Mouse (Mus musculus) intestine, embryonic 14.5 days (tissue): Measurements from ENCODE around the gene Tomm5. TPM values are rescaled to one million over a fixed set of nuclear protein-coding genes. Genes with fewer than 3 reads are reported as not detected.

ENCODE experiments used
- ATAC-seq: fragments of 200-750 bp; cut with Nextera tagmentation; replicated peaks from 2 replicates; pipeline ENCODE4 v1.8.0; 2017; ENCODE audit warnings: low read depth, moderate number of reproducible peaks, moderate TSS enrichment, moderate library complexity; ENCODE audit not compliant: low FRiP score, low TSS enrichment
- DNase-seq: peaks from one replicate; pipeline ENCODE4 v3.0.0-alpha.2; 2018; ENCODE audit warnings: low spot score
- H3K27ac ChIP-seq: fragments of 300-500 bp; sonication (generic); 2 replicates; pipeline ENCODE4 v1.5.1; 2014; ENCODE audit warnings: low read depth, mild to moderate bottlenecking, control low read depth
- H3K27me3 ChIP-seq: fragments of 300-500 bp; sonication (generic); replicated peaks from 2 replicates; pipeline ENCODE4 v1.6.1; 2014; ENCODE audit warnings: low read length, control low read depth; ENCODE audit not compliant: control insufficient read depth, insufficient read depth
- H3K36me3 ChIP-seq: fragments of 300-500 bp; sonication (generic); 2 replicates; pipeline ENCODE4 v1.6.1; 2014; ENCODE audit warnings: low read length, control low read depth; ENCODE audit not compliant: control insufficient read depth, insufficient read depth
- H3K4me1 ChIP-seq: fragments of 300-500 bp; sonication (generic); replicated peaks from 2 replicates; pipeline ENCODE4 v1.6.1; 2014; ENCODE audit warnings: low read length, control low read depth, mixed read lengths; ENCODE audit not compliant: control insufficient read depth, insufficient read depth
- H3K4me2 ChIP-seq: fragments of 300-500 bp; sonication (generic); 2 replicates; pipeline ENCODE4 v1.6.1; 2014; ENCODE audit warnings: low read length
- H3K4me3 ChIP-seq: fragments of 300-500 bp; sonication (generic); 2 replicates; pipeline ENCODE4 v1.5.1; 2014; ENCODE audit warnings: low read depth, low read length, control low read depth, mixed read lengths
- H3K9ac ChIP-seq: fragments of 300-500 bp; sonication (generic); 2 replicates; pipeline ENCODE4 v1.6.1; 2014; ENCODE audit warnings: mild to moderate bottlenecking, low read length
- H3K9me3 ChIP-seq: fragments of 300-500 bp; sonication (generic); 2 replicates; pipeline ENCODE4 v1.6.1; 2016; ENCODE audit warnings: low read length, control low read depth; ENCODE audit not compliant: control insufficient read depth
- WGBS: fragments of 180-500 bp; shearing (Covaris S2); extraction: QIAGEN DNeasy Blood & Tissue Kit; methylation state at CpG from one replicate; pipeline ENCODE4 v1.1.7; 2014; 5-methylcytosine and 5-hydroxymethylcytosine counted together
- polyA plus RNA-seq: library from polyadenylated mRNA; unstranded; fragments of >200 nt; fragmentation: Nextera tagmentation; extraction: Ambion mirVana; gene quantifications from 2 replicates; pipeline ENCODE4 v1.2.1, GENCODE M21; 2014

The Tomm5 gene
- polyA plus RNA-seq, 1 experiment from 2014 or later = 405 TPM

DNA sequence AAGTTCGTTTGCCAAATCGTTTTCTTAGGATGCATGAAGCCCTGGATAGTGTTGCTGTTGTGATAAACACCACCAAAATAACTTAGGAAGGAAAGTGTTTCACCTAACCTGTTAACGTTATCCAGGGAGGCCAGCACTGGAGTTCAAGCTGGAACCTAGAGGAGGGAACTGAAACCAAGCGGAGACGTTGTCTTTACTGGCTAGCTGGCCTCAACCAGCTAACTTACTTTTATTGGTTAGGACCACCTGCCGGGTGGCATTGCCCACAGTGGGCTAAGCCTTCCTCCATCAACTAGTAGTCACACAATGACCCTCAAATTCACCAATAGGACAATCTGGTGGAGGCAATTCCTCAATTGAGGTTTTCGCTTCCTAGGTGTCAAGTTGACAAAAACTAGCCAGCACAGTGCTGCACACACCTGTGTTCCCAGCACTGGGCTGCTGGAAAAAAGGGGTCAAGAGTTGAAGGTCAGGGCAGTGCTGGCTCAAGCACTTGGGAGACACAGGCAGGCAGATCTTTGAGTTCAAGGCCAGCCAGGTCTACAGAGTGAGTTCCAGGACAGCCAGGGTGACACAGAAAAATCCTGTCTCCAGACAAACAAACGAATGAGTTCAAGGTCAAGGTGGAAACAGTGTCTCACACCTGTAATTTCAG, 669 bp upstream of the Tomm5 start:
- H3K4me2 ChIP-seq = peak overlapping the region; percentile 23; the same call in 1 of the 2 replicates
- H3K27ac ChIP-seq = no peak overlapping the region
- H3K9ac ChIP-seq = no peak overlapping the region
- no peaks in the 10 kb centered on the region for H3K9me3 ChIP-seq
- WGBS = 66% methylated on average over 8 of the region's 8 CpGs
- H3K27me3 ChIP-seq = no peaks in the 10 kb centered on the region
- H3K4me3 ChIP-seq = 0 out of 2 replicates have a peak overlapping the region, but pooled peaks have one; percentile 79
- ATAC-seq (no peak), DNase-seq (no peak)
- H3K36me3 ChIP-seq = peaks cover 13% of the 10 kb centered on the region
- peaks cover 12% of the 10 kb centered on the region for H3K4me1 ChIP-seq

DNA sequence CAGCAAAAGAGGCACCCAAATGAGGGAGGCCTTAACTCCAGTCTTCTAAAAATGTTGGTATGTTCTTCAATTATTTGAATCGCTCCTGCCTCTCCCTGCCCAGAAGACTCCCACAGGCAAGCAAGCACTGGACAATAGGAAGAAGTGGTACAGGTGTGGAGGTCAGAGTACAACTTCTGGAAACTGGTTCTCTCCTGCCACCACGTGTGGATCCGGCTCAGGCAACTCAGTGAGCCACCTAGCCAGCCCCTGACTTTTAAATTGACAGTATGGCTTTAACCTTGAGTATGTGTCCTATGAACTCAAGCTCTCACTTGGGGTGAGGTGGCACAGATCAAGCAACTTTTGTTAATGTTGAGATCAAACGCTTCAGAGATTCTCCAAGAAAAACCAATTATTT, 848 bp downstream of the Tomm5 start:
- Histone ChIP-seq H3K4me1 (peaks cover 12% of the 10 kb centered on the region), H3K27me3 (no peaks in the 10 kb centered on the region), H3K4me3 (peak overlapping the region; percentile 79), H3K4me2 (peak overlapping the region; percentile 82), H3K27ac (peak overlapping the region; percentile 43; the same call in 1 of the 2 replicates), H3K36me3 (peaks cover 13% of the 10 kb centered on the region), H3K9me3 (no peaks in the 10 kb centered on the region), H3K9ac (peak overlapping the region; percentile 92)
- no peak for ATAC-seq
- WGBS = 2% methylated on average over 4 of the region's 4 CpGs
- peak; percentile 56 for DNase-seq

DNA sequence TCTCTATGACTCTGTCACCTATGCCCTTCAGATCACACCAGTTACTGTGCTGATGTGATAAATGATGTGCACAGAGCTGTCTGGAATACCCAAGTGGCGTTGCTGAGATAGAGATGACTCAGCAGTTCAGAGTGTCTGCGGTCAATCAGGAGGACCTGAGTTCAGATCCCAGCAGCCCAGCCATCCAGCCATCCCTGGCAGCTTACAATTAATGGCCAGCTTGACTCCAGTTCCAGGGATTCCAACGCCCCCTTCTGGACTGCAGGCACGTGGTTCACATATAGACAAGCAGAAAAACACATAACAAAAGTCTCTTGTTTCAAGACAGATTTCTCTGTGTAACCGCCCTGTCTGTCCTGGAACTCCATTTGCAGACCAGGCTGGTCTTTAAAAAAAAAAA, 1.5 kb downstream of the Tomm5 start:
- Histone ChIP-seq H3K9me3 (no peaks in the 10 kb centered on the region), H3K27ac (no peak overlapping the region), H3K4me2 (peak overlapping the region; percentile 82), H3K27me3 (no peaks in the 10 kb centered on the region), H3K36me3 (peaks cover 13% of the 10 kb centered on the region), H3K4me3 (peak overlapping the region; percentile 79; the same call in 1 of the 2 replicates), H3K4me1 (peaks cover 12% of the 10 kb centered on the region), H3K9ac (no peak overlapping the region)
- 74% methylated on average over 5 of the region's 5 CpGs for WGBS
- ATAC-seq (no peak), DNase-seq (no peak)

DNA sequence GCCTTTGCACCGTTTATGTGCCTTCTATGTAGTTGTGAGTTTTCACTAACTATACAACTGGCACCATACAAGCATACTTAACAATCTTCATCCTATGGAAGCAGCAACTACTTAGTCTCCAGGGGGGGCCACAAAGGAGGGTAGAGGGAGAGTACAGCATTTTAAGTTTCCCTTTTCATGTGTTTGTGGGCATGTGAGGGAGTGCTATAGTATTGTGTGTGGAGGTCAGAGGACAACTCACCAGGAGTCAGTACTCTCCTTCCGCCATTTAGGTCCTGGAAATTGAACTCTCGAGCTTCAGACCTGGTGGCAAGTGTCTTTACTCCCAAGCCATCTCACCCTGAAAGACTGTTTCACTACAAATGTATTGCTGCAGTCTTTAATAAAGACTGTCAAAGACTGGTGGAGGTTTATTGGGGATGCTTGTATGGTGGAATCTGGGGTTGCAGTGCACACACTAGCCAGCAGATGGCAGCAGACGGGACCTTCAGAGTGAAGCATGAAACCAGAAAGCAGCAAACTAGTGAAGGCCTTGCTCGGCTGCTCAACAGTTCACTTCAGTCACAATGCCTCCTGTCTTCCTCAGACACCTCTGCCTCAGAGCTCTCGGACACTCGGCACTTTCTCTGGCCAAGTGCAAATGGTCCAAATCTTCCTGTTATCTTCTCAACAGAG, 10.6 kb downstream of the Tomm5 start:
- ATAC-seq (no peak; the same call in 1 of the 2 replicates), DNase-seq (peak; percentile 94)
- Histone ChIP-seq H3K4me2 (no peak overlapping the region), H3K27ac (no peak overlapping the region), H3K9ac (no peak overlapping the region), H3K4me3 (no peak overlapping the region), H3K27me3 (no peaks in the 10 kb centered on the region), H3K9me3 (no peaks in the 10 kb centered on the region), H3K4me1 (no peaks in the 10 kb centered on the region), H3K36me3 (no peaks in the 10 kb centered on the region)
- WGBS = 22% methylated on average over 7 of the region's 7 CpGs

- 30% methylated on average over 8 of the region's 8 CpGs for WGBS
- Histone ChIP-seq H3K27ac (peak overlapping the region; percentile 77), H3K9ac (no peak overlapping the region), H3K4me1 (peaks cover 10% of the 10 kb centered on the region), H3K36me3 (no peaks in the 10 kb centered on the region), H3K4me3 (peak overlapping the region; percentile 71), H3K4me2 (peak overlapping the region; percentile 61), H3K9me3 (no peaks in the 10 kb centered on the region), H3K27me3 (no peaks in the 10 kb centered on the region)
- ATAC-seq = peak; percentile 32; the same call in 1 of the 2 replicates
- no peak for DNase-seq
These were observed 23.0 kb downstream of the Tomm5 start for GRCm38 (mm10) chr4:45084895-45085290.

DNA sequence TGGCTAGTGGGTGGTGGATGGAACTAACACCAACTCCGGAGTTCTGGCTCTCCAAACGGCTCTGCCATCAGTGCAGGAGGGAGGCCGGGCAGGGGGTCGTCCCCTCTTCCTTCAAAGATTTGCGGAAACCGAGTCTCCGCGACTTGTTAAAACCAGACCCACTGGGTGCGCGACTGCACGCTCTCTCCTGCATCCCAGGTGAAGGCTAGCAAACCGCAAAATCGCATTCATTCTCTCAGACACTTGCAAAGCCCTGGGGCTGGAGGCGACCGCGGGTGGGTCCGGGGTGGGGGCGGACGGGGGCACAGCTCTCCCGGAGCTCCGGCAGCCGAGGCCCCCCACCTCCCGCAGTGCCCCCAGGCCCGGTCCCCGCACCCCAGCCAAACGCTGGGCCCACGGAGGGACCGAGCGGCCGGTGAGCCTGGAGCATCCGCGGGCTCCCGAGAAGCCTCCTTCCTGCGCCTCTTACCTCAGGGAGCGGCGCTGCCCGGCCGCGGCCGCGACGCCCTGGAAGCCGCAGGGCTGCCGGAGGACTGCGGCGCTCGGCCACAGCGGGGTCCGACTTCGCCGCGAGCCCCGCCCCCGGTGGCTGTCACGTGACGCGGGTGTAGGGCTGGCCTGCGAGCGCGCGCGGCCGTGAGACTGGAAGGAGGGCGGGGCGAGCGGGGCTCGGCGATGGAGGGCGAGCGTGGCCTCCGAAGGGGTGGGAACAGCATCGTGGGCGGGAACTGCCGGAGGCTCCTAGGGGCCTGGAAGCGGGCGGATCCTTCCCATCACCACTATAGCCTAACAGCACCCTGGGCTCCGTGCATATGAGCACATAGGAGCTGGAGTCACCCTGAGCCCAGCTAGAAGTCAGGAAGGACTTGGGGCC, 23.7 kb downstream of the Tomm5 start, which contains the start of gene Fbxo10:
Fbxo10 (minus strand) TSS at position 584 of the 874 bp plus-strand sequence.
- Histone ChIP-seq H3K4me2 (peak within 1 kb of the TSS; percentile 61), H3K27me3 (no peaks in the 10 kb centered on the region), H3K4me1 (peaks cover 10% of the 10 kb centered on the region), H3K36me3 (no peaks in the 10 kb centered on the region), H3K9ac (peak within 1 kb of the TSS; percentile 84), H3K9me3 (no peaks in the 10 kb centered on the region), H3K4me3 (peak within 1 kb of the TSS; percentile 71), H3K27ac (peak within 1 kb of the TSS; percentile 77)
- DNase-seq = peak; percentile 90
- under 1% methylated on average over 76 of the region's 77 CpGs for WGBS
- ATAC-seq = peak; percentile 94

DNA sequence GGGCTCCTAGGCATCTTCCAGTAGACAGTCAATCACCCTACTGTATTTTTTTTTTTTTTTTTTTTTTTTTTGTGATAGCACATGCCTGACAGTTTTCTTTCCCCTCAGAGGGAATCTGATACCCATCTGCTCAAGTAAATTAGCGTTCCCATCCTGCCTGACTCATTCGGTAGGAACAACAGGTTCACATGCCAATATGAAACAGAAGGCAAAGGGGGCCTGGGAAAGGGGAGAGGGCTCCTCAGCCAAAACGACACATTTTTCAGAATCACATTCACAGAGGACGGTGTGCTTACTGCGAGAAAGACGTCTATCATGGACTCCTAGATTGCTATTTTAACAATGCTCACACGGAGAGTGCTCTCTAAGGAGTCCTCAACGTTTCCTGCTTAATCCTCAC, 24.4 kb downstream of the Tomm5 start:
- DNase-seq (peak; percentile 58), ATAC-seq (no peak)
- Histone ChIP-seq H3K27ac (no peak overlapping the region), H3K4me3 (peak overlapping the region; percentile 71), H3K4me2 (peak overlapping the region; percentile 61), H3K36me3 (no peaks in the 10 kb centered on the region), H3K4me1 (peaks cover 10% of the 10 kb centered on the region), H3K9me3 (no peaks in the 10 kb centered on the region), H3K27me3 (no peaks in the 10 kb centered on the region), H3K9ac (peak overlapping the region; percentile 84)
- 3% methylated on average over 8 of the region's 8 CpGs for WGBS

DNA sequence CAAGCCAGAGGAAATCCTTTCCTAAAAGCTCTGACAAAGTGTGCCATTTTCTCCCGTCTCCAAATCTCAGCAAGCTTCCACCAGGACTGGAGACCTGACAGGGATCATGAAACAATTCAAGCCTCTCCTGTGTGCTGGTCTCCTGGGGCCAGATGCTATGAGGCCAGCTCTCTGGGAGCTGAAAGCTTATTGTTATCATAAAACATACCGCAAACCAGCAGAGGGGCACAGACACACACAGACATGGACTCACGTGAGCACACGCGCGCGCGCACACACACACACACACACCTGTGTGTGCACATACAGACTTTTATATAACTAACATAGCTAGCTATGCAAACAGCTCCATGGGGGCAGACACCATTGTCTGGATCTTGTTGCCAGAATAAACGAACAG, 25.0 kb downstream of the Tomm5 start:
- Histone ChIP-seq H3K4me2 (peak overlapping the region; percentile 61), H3K36me3 (no peaks in the 10 kb centered on the region), H3K9ac (no peak overlapping the region), H3K27ac (no peak overlapping the region), H3K27me3 (no peaks in the 10 kb centered on the region), H3K4me3 (peak overlapping the region; percentile 71; the same call in 1 of the 2 replicates), H3K4me1 (peaks cover 10% of the 10 kb centered on the region), H3K9me3 (no peaks in the 10 kb centered on the region)
- WGBS = 65% methylated on average over 9 of the region's 9 CpGs
- no peak for ATAC-seq
- no peak for DNase-seq
